Mouse (Mus musculus): ENCODE data around the gene BC030499.

The BC030499 gene

GRCm38 (mm10) chr11:78290654-78291053, at the start of gene BC030499:
BC030499 (plus strand) TSS chr11:78290841.
- DNase-seq (ENCODE audit: low read depth, low spot score), result no peak

GRCm38 (mm10) chr11:78245261-78245626, 45.4 kb upstream of the BC030499 start:
- no peak for DNase-seq (ENCODE audit: low read depth, low spot score)

- peak; percentile 89 for DNase-seq (ENCODE audit: low read depth, low spot score)
These were observed 44.9 kb upstream of the BC030499 start, which contains the start of the genes Sdf2 and Supt6 for GRCm38 (mm10) chr11:78245627-78246317. Sdf2 (plus strand) TSS chr11:78245746. Supt6 (minus strand) TSS chr11:78245987.

GRCm38 (mm10) chr11:78246318-78247011, 44.2 kb upstream of the BC030499 start:
- no peak for DNase-seq (ENCODE audit: low read depth, low spot score)

GRCm38 (mm10) chr11:78247012-78247348, 43.7 kb upstream of the BC030499 start:
- DNase-seq (ENCODE audit: low read depth, low spot score), result no peak

GRCm38 (mm10) chr11:78247727-78248140, 42.9 kb upstream of the BC030499 start:
- DNase-seq (ENCODE audit: low read depth, low spot score), result peak; percentile 13

- DNase-seq (ENCODE audit: low read depth, low spot score), result no peak
These were observed 34.0 kb upstream of the BC030499 start for GRCm38 (mm10) chr11:78256618-78257017.

GRCm38 (mm10) chr11:78260489-78261258, 30.0 kb upstream of the BC030499 start:
- no peak for DNase-seq (ENCODE audit: low read depth, low spot score)

GRCm38 (mm10) chr11:78261380-78262352, 29.0 kb upstream of the BC030499 start, which contains the start of gene 2610507B11Rik:
2610507B11Rik (plus strand) TSS chr11:78261752.
- peak; percentile 97 for DNase-seq (ENCODE audit: low read depth, low spot score)

- DNase-seq (ENCODE audit: low read depth, low spot score), result peak; percentile 82
These were observed 28.1 kb upstream of the BC030499 start for GRCm38 (mm10) chr11:78262550-78262949.

- DNase-seq (ENCODE audit: low read depth, low spot score), result no peak
These were observed 25.1 kb upstream of the BC030499 start for GRCm38 (mm10) chr11:78265571-78265970.

- no peak for DNase-seq (ENCODE audit: low read depth, low spot score)
These were observed 18.7 kb upstream of the BC030499 start for GRCm38 (mm10) chr11:78271986-78272385.

GRCm38 (mm10) chr11:78275596-78275995, 15.0 kb upstream of the BC030499 start:
- no peak for DNase-seq (ENCODE audit: low read depth, low spot score)

GRCm38 (mm10) chr11:78276169-78276568, 14.5 kb upstream of the BC030499 start:
- peak; percentile 15 for DNase-seq (ENCODE audit: low read depth, low spot score)

- no peak for DNase-seq (ENCODE audit: low read depth, low spot score)
These were observed 11.8 kb upstream of the BC030499 start for GRCm38 (mm10) chr11:78278853-78279252.

GRCm38 (mm10) chr11:78279586-78279985, 11.1 kb upstream of the BC030499 start:
- DNase-seq (ENCODE audit: low read depth, low spot score), result no peak

GRCm38 (mm10) chr11:78289146-78289763, 1.4 kb upstream of the BC030499 start:
- DNase-seq (ENCODE audit: low read depth, low spot score), result no peak

GRCm38 (mm10) chr11:78294585-78294984, 3.9 kb downstream of the BC030499 start:
- DNase-seq (ENCODE audit: low read depth, low spot score), result no peak

GRCm38 (mm10) chr11:78300917-78301316, 10.3 kb downstream of the BC030499 start:
- no peak for DNase-seq (ENCODE audit: low read depth, low spot score)

GRCm38 (mm10) chr11:78301357-78302084, 10.9 kb downstream of the BC030499 start, which contains the start of gene Spag5:
Spag5 (plus strand) TSS chr11:78301529.
- DNase-seq (ENCODE audit: low read depth, low spot score), result peak; percentile 91
